In genomic region chr11:23769686-23770509, GRCm38 (mm10) we compare ENCODE assay signal across 8 mouse cellular contexts. TPM values are rescaled to one million over a fixed set of nuclear protein-coding genes. Genes with fewer than 3 reads are reported as not detected.
A peak's percentile ranks its signal among the peaks of the same experiment; 100 is the strongest.
DNase-seq lines count a peak whose midpoint lies in the region; ATAC-seq and TF ChIP-seq lines count a peak whose summit lies in the region.

No protein-coding gene starts in this region.

- TF ChIP-seq EP300 in liver, embryonic 14.5 days (IDR thresholded peaks at IDR 0.05; ENCODE audit: low read depth) = no peak

- intact Hi-C loops in gastrocnemius, postnatal 14 days (cut with DNase I; ENCODE audit: low total_unique reads) = no loop called here

- peak overlapping the region; percentile 91 for H3K4me2 ChIP-seq in intestine, embryonic 14.5 days (ENCODE audit: low read length)
- H3K4me2 ChIP-seq in liver, embryonic 14.5 days (ENCODE audit: low read depth) = peak overlapping the region; percentile 83

- ATAC-seq in intestine, embryonic 14.5 days (replicated peaks; ENCODE audit: low FRiP score, low TSS enrichment, low read depth) = peak; percentile 13; the same call in 1 of the 2 replicates
- no peak for ATAC-seq in liver, embryonic 14.5 days (ENCODE audit: insufficient read depth)

- no peaks in the 10 kb centered on the region; the same call in 1 of the 2 replicates for H3K4me1 ChIP-seq in intestine, embryonic 14.5 days (replicated peaks; ENCODE audit: control insufficient read depth, insufficient read depth, low read length)
- no peaks in the 10 kb centered on the region for H3K4me1 ChIP-seq in liver, embryonic 14.5 days (replicated peaks; ENCODE audit: control insufficient read depth in 2 of 2, insufficient read depth in 2 of 2, low read length in 1 of 2)

- H3K9me3 ChIP-seq in intestine, embryonic 14.5 days (ENCODE audit: control insufficient read depth, low read length) = 0 out of 2 replicates have a peak, but pooled peaks cover 2% of the 10 kb centered on the region
- no peaks in the 10 kb centered on the region for H3K9me3 ChIP-seq in liver, embryonic 14.5 days (ENCODE audit: control insufficient read depth, low read length)

- no peaks in the 10 kb centered on the region for H3K36me3 ChIP-seq in intestine, embryonic 14.5 days (ENCODE audit: control insufficient read depth, insufficient read depth, low read length)
- no peaks in the 10 kb centered on the region for H3K36me3 ChIP-seq in liver, embryonic 14.5 days (replicated peaks; ENCODE audit: control insufficient read depth, insufficient read depth, low read depth)

- peak overlapping the region; percentile 75 for H3K9ac ChIP-seq in intestine, embryonic 14.5 days (ENCODE audit: low read length)
- peak overlapping the region; percentile 27 for H3K9ac ChIP-seq in liver, embryonic 14.5 days (replicated peaks)

- under 1% methylated on average over 25 of the region's 25 CpGs for WGBS in intestine, embryonic 14.5 days
- WGBS in liver, embryonic 14.5 days (ENCODE audit: insufficient replicate concordance) = under 1% methylated on average over 25 of the region's 25 CpGs

- H3K27ac ChIP-seq in intestine, embryonic 14.5 days (ENCODE audit: low read depth) = peak overlapping the region; percentile 95
- no peak overlapping the region; the same call in 1 of the 2 replicates for H3K27ac ChIP-seq in liver, embryonic 14.5 days

- peak; percentile 19 for DNase-seq in urinary bladder, postnatal 14 days (ENCODE audit: low spot score)
- DNase-seq in urinary bladder, postnatal 10 days (ENCODE audit: low spot score) = no peak
- DNase-seq in cerebellum, postnatal 10 days = peak; percentile 57 to 64
- DNase-seq in gastrocnemius, postnatal 14 days = peak; percentile 5
- no peak for DNase-seq in intestine, embryonic 14.5 days (ENCODE audit: low spot score)
- DNase-seq in liver, embryonic 14.5 days (ENCODE audit: low read depth in 3 of 3, low spot score in 3 of 3) = peak in 1 of 3 experiments; percentile 30
- peak; percentile 73 for DNase-seq in naive thymus-derived CD4-positive, alpha-beta T cell, adult 2 months (ENCODE audit: low read depth)
- DNase-seq in testis, postnatal 14 days (ENCODE audit: low spot score) = peak; percentile 25

- TF ChIP-seq CTCF in liver, embryonic 14.5 days (IDR thresholded peaks at IDR 0.05; ENCODE audit: low read depth) = no peak

- H3K4me3 ChIP-seq in intestine, embryonic 14.5 days (ENCODE audit: low read depth, low read length) = peak overlapping the region; percentile 81
- H3K4me3 ChIP-seq in liver, embryonic 14.5 days (ENCODE audit: insufficient read depth in 1 of 2, low read depth in 2 of 2, low read length in 2 of 2) = peak overlapping the region; percentile 78 to 81

- no peaks in the 10 kb centered on the region for H3K27me3 ChIP-seq in intestine, embryonic 14.5 days (replicated peaks; ENCODE audit: control insufficient read depth, insufficient read depth, low read length)
- peaks cover 22% of the 10 kb centered on the region for H3K27me3 ChIP-seq in liver, embryonic 14.5 days (ENCODE audit: control insufficient read depth, insufficient read depth, low read length)

RNA-seq across cellular contexts. Expression of gene Rel, which starts 0.9 kb away (rescaled TPM):
- 1 to 10 TPM; 2.5 to 3.3 TPM for total RNA-seq in gastrocnemius, postnatal 14 days (2021)
- polyA plus RNA-seq in intestine, embryonic 14.5 days (2014; fragmentation: Nextera tagmentation; extraction: Ambion mirVana) = 1.1 TPM in 2 replicates
- 0.52 and 0.55 TPM in 2 replicates for polyA plus RNA-seq in liver, embryonic 14.5 days (2012; rRNA removed)
- 0.37 and 0.52 TPM in 2 replicates for polyA plus RNA-seq in liver, embryonic 14.5 days (2014; fragmentation: Nextera tagmentation; extraction: Ambion mirVana)

Comparison
In these comparisons a context has a peak if more than half of its experiments do, and no peak if none do; other contexts are left out.
1. DNase-seq: peak in urinary bladder, postnatal 14 days (single experiment), cerebellum, postnatal 10 days (2 of 2), gastrocnemius, postnatal 14 days (single experiment), naive thymus-derived CD4-positive, alpha-beta T cell, adult 2 months (single experiment) and testis, postnatal 14 days (single experiment); none in urinary bladder, postnatal 10 days (single experiment) and intestine, embryonic 14.5 days (single experiment).